Mouse (Mus musculus) liver, embryonic 18 days (tissue): ENCODE data around the gene Yipf6. TPM values are rescaled to one million over a fixed set of nuclear protein-coding genes. Genes with fewer than 3 reads are reported as not detected.

Source experiments
- polyA plus RNA-seq: library from polyadenylated mRNA; depleted of rRNA; stranded (reverse); fragments of >200 nt; gene quantifications from 2 replicates; pipeline ENCODE4 v1.2.3, GENCODE M21; 2012; rRNA removed

Yipf6 gene
- 11.8 and 12.6 TPM in 2 replicates for polyA plus RNA-seq

DNA sequence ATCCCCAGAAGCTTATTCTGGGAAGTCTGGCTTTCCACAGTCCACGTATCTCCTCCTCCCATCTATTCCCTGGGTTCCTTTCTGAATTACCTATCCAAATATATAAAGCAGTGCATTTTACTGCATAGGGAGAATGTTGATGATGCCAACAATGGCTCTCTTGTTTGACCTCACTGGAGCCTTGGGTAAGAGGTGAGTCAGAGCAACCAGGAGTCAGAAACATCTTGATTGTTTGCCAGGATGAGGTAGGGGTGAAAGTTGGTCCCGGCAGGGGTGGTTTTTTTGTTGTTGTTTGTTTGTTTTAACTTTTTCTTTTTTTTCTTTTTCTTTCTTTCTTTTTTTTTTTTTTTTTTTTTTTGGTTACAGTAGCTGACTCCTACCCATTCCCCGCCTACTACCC, at the start of gene Yipf6:
Gene Yipf6, plus strand, starts transcription at position 216 of the 400 bp plus-strand sequence.

DNA sequence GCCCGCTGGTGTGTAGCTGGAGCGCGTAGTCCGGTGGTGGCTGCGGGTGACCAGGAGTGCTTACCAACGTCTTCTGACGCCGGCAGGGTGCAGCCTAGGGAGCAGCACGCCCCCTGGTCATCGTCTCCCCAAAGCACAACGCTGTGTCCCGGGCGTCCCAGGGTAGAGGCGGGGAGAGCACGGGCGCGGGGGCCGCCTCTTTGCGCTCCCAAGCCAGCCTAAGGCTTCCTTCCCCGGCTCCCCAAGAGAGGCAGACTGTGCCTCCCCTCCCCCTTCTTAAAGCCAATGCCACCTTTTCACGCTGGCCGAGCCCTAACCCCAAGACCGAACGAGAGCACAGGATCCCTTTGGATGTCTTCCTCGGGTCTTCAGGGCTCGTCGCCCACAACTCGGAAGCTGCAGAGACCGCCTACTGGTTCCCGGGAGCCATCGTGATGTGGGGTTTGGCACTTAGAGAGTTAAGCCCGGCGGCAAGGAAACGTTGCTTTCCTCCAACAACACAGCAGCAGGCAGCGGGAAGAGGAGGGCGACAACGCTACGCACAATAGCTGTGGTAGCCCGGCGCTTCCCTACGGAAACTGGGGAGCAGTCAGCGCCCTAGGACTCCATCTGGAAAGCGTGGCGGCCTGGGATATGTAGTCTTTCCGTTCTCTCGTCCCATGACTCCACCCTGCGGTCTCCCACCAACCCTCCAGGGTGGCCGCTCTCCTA, 45.6 kb upstream of the Yipf6 start, which contains the start of gene Ophn1:
Gene Ophn1, minus strand, starts transcription at position 620 of the 711 bp plus-strand sequence.

Other genes starting within 250 kb of the Yipf6 start
- 0.94 and 1.0 TPM in 2 replicates for gene Ophn1, start 45.3 kb upstream of the Yipf6 start, polyA plus RNA-seq
- gene Stard8, start 66.9 kb downstream of the Yipf6 start, polyA plus RNA-seq, result 4.4 and 5.0 TPM in 2 replicates
- 4.5 and 5.2 TPM in 2 replicates for gene Efnb1, start 199.8 kb downstream of the Yipf6 start, polyA plus RNA-seq